Mouse (Mus musculus) heart, adult 2 months (tissue): ENCODE measurements at regions not wholly inside any gene's neighbourhood (a gene's known extent, or its start where the extent isn't known, plus 50 kb on each side); places are given as distances from the start of the nearest gene placed in this dataset.

ENCODE experiments used
- CTCF ChIP-seq: fragments of 200-600 bp; IDR thresholded peaks from 2 replicates; pipeline ENCODE4 v1.8.1; 2022; ENCODE audit warnings: antibody characterized with exemption, mild to moderate bottlenecking, moderate library complexity
- POLR2A ChIP-seq: fragments of 200-500 bp; IDR thresholded peaks from 2 replicates; pipeline ENCODE4 v1.6.1; 2011; ENCODE audit warnings: mild to moderate bottlenecking, low read depth, low read length, control low read depth; ENCODE audit not compliant: insufficient read depth

DNA sequence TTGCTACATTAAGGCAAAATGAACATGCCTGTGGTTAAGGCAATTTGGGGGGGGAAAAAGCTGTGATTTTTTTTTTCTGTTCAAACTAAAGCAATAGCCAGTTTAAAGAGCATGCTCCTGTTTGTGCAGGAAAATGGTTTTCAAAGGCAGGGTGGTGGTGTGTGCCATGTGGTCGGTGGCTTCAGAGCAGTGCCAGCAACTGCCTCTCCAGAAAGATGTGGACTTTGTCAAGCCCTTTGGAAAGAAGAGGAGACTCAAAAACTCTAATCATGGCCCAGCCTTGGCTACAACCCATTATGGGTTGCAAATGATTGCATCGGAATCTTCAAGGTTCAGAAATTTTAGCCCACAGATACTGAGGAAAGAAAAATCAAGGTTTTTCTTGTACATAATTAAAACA is 382.4 kb upstream of the Arid1b start:
- no peak for TF ChIP-seq POLR2A
- TF ChIP-seq CTCF, result no peak
